Mouse (Mus musculus) thymus, postnatal 36 days (tissue): Measurements from ENCODE around the gene Coa4.

ENCODE experiments used
- DNase-seq, 2 experiments: peaks; one replicate each; pipeline ENCODE4 v3.0.0; 2022; ENCODE audit warnings: mixed read lengths in 2 of 2

The Coa4 gene

GRCm38 (mm10) chr7:100504740-100505487 lies 32.0 kb upstream of the Coa4 start:
- DNase-seq = no peak

GRCm38 (mm10) chr7:100506494-100506893 lies 30.4 kb upstream of the Coa4 start:
- DNase-seq = no peak

- DNase-seq = no peak
Observed at GRCm38 (mm10) chr7:100508670-100509069, 28.2 kb upstream of the Coa4 start.

- no peak for DNase-seq
Observed at GRCm38 (mm10) chr7:100511602-100512001, 25.3 kb upstream of the Coa4 start.

- no peak for DNase-seq
Observed at GRCm38 (mm10) chr7:100514573-100514972, 22.3 kb upstream of the Coa4 start, which contains the start of gene Dnajb13. TSS of gene Dnajb13 (minus strand) at chr7:100514960.

- DNase-seq = no peak
Observed at GRCm38 (mm10) chr7:100520204-100520603, 16.7 kb upstream of the Coa4 start.

GRCm38 (mm10) chr7:100520663-100521285 lies 16.1 kb upstream of the Coa4 start:
- peak; percentile 65 to 73 for DNase-seq

- DNase-seq = no peak
Observed at GRCm38 (mm10) chr7:100522222-100522621, 14.6 kb upstream of the Coa4 start.

- DNase-seq = no peak
Observed at GRCm38 (mm10) chr7:100524669-100525068, 12.2 kb upstream of the Coa4 start.

GRCm38 (mm10) chr7:100530766-100531165 lies 6.1 kb upstream of the Coa4 start:
- DNase-seq = no peak

- DNase-seq = no peak
Observed at GRCm38 (mm10) chr7:100533503-100533902, 3.4 kb upstream of the Coa4 start.

GRCm38 (mm10) chr7:100534216-100534615 lies 2.7 kb upstream of the Coa4 start:
- no peak for DNase-seq

GRCm38 (mm10) chr7:100535831-100536230 lies 1.0 kb upstream of the Coa4 start:
- DNase-seq = no peak

GRCm38 (mm10) chr7:100537519-100537902 lies 640 bp downstream of the Coa4 start:
- DNase-seq = no peak

- DNase-seq = no peak
Observed at GRCm38 (mm10) chr7:100539516-100539915, 2.6 kb downstream of the Coa4 start.

GRCm38 (mm10) chr7:100544437-100544836 lies 7.6 kb downstream of the Coa4 start:
- DNase-seq = no peak

GRCm38 (mm10) chr7:100547631-100548030 lies 10.8 kb downstream of the Coa4 start:
- DNase-seq = no peak

- DNase-seq = no peak
Observed at GRCm38 (mm10) chr7:100549796-100550195, 12.9 kb downstream of the Coa4 start.

- no peak for DNase-seq
Observed at GRCm38 (mm10) chr7:100550338-100551007, 13.6 kb downstream of the Coa4 start.

- DNase-seq = no peak
Observed at GRCm38 (mm10) chr7:100554939-100555338, 18.1 kb downstream of the Coa4 start.

GRCm38 (mm10) chr7:100555431-100555951 lies 18.6 kb downstream of the Coa4 start:
- DNase-seq = no peak

GRCm38 (mm10) chr7:100557241-100557640 lies 20.4 kb downstream of the Coa4 start:
- DNase-seq = no peak

- DNase-seq = no peak
Observed at GRCm38 (mm10) chr7:100559331-100559730, 22.5 kb downstream of the Coa4 start.
